Comparison of ENCODE assay signal across 17 mouse cellular contexts in genomic region chr11:105759413-105759812, GRCm38 (mm10).
DNase-seq lines count a peak whose midpoint lies in the region; ATAC-seq and TF ChIP-seq lines count a peak whose summit lies in the region.
"Had no signal": no experiment of that assay in that cellular context is flagged by ENCODE, and none has a peak within 500 bp of the region (broad histone marks: within the 10 kb centered on the region; RNA-seq: fewer than 3 reads in every experiment).

No protein-coding gene starts in this region.

- no peak for TF ChIP-seq CTCF in brain, embryonic 14.5 days (IDR thresholded peaks at IDR 0.05; ENCODE audit: borderline replicate concordance, extremely low read depth, insufficient read depth, insufficient read length)
- TF ChIP-seq CTCF in forebrain, postnatal 0 days (IDR thresholded peaks at IDR 0.05; ENCODE audit: low read depth): no peak

- peak; percentile 85 for DNase-seq in brain, embryonic 14.5 days (ENCODE audit: low read depth)
- DNase-seq in embryo, embryonic 10.5 days (ENCODE audit: low spot score): peak; percentile 74
- DNase-seq in forebrain, postnatal 0 days: peak; percentile 17
- DNase-seq in limb, embryonic 14.5 days (ENCODE audit: low spot score): no peak
- DNase-seq in kidney, postnatal 14 days: no peak
- DNase-seq in right cerebral cortex, postnatal 25 days: no peak
- DNase-seq: cerebellum, postnatal 14 days; gastrocnemius, postnatal 25 days; kidney, postnatal 36 days; liver, embryonic 13.5 days; lung, postnatal 14 days had no signal

- H3K27ac ChIP-seq in forebrain, postnatal 0 days (ENCODE audit: low read depth, low read length): no peak overlapping the region
- no peak overlapping the region for H3K27ac ChIP-seq in limb, embryonic 14.5 days (replicated peaks; ENCODE audit: low read depth, low read length)
- no peak overlapping the region for H3K27ac ChIP-seq in kidney, embryonic 14.5 days (ENCODE audit: low read depth, low read length)
- H3K27ac ChIP-seq: liver, embryonic 13.5 days had no signal

- no peaks in the 10 kb centered on the region for H3K9me3 ChIP-seq in forebrain, postnatal 0 days (ENCODE audit: low read length)
- no peaks in the 10 kb centered on the region for H3K9me3 ChIP-seq in limb, embryonic 14.5 days (ENCODE audit: control insufficient read depth, low read length)
- no peaks in the 10 kb centered on the region for H3K9me3 ChIP-seq in kidney, embryonic 14.5 days (ENCODE audit: control insufficient read depth, low read length)
- H3K9me3 ChIP-seq: heart, embryonic 13.5 days; liver, embryonic 13.5 days had no signal

- WGBS in forebrain, postnatal 0 days: 6% methylated on average over 2 of the region's 2 CpGs
- WGBS in limb, embryonic 14.5 days: 63% methylated on average over 2 of the region's 2 CpGs
- WGBS in kidney, embryonic 14.5 days: 76% methylated on average over 2 of the region's 2 CpGs

- H3K4me1 ChIP-seq in forebrain, postnatal 0 days (ENCODE audit: insufficient read depth): no peaks in the 10 kb centered on the region
- H3K4me1 ChIP-seq in limb, embryonic 14.5 days (ENCODE audit: control insufficient read depth, insufficient read depth, low read length): peaks cover 10% of the 10 kb centered on the region; the same call in 1 of the 2 replicates
- no peaks in the 10 kb centered on the region for H3K4me1 ChIP-seq in kidney, embryonic 14.5 days (ENCODE audit: control insufficient read depth, insufficient read depth, low read length)
- H3K4me1 ChIP-seq: liver, embryonic 13.5 days had no signal

- H3K9ac ChIP-seq in forebrain, postnatal 0 days: no peak overlapping the region
- H3K9ac ChIP-seq in limb, embryonic 14.5 days (ENCODE audit: low read depth, low read length, severe bottlenecking): no peak overlapping the region
- no peak overlapping the region for H3K9ac ChIP-seq in kidney, embryonic 14.5 days (ENCODE audit: low read depth, low read length)
- H3K9ac ChIP-seq: heart, embryonic 13.5 days; liver, embryonic 13.5 days had no signal

- H3K27me3 ChIP-seq in forebrain, postnatal 0 days (ENCODE audit: insufficient read depth, low read length): no peaks in the 10 kb centered on the region
- no peaks in the 10 kb centered on the region for H3K27me3 ChIP-seq in limb, embryonic 14.5 days (ENCODE audit: control insufficient read depth, insufficient read depth, low read length)
- H3K27me3 ChIP-seq in kidney, embryonic 14.5 days (ENCODE audit: control insufficient read depth, insufficient read depth, low read length): no peaks in the 10 kb centered on the region
- H3K27me3 ChIP-seq: CH12.LX; heart, embryonic 13.5 days; liver, embryonic 13.5 days; Patski had no signal

- H3K4me2 ChIP-seq in forebrain, postnatal 0 days (ENCODE audit: low read depth): no peak overlapping the region
- H3K4me2 ChIP-seq in limb, embryonic 14.5 days (replicated peaks; ENCODE audit: low read depth, low read length, severe bottlenecking): 0 out of 2 replicates have a peak overlapping the region, but pooled peaks have one; percentile 4
- H3K4me2 ChIP-seq in kidney, embryonic 14.5 days (replicated peaks; ENCODE audit: low read depth, low read length): no peak overlapping the region
- H3K4me2 ChIP-seq: heart, embryonic 13.5 days; liver, embryonic 13.5 days had no signal

- ATAC-seq in forebrain, postnatal 0 days: peak; percentile 66
- no peak for ATAC-seq in limb, embryonic 14.5 days (ENCODE audit: low FRiP score, low read depth)
- ATAC-seq in kidney, embryonic 14.5 days (ENCODE audit: low FRiP score, low TSS enrichment): no peak
- ATAC-seq: inflammation-experienced regulatory T-cells, adult 6 months; Patski had no signal

- no peak overlapping the region for H3K4me3 ChIP-seq in forebrain, postnatal 0 days (ENCODE audit: low read depth, low read length)
- H3K4me3 ChIP-seq in limb, embryonic 14.5 days (replicated peaks; ENCODE audit: low read length): no peak overlapping the region
- H3K4me3 ChIP-seq in kidney, embryonic 14.5 days (ENCODE audit: low read length): no peak overlapping the region
- H3K4me3 ChIP-seq: heart, embryonic 13.5 days; left cerebral cortex, adult 2 months; liver, embryonic 13.5 days had no signal

- H3K36me3 ChIP-seq in forebrain, postnatal 0 days (ENCODE audit: insufficient read depth): no peaks in the 10 kb centered on the region
- H3K36me3 ChIP-seq in limb, embryonic 14.5 days (ENCODE audit: control insufficient read depth, insufficient read depth, low read length): no peaks in the 10 kb centered on the region
- H3K36me3 ChIP-seq in kidney, embryonic 14.5 days (ENCODE audit: control insufficient read depth, insufficient read depth, low read length): no peaks in the 10 kb centered on the region
- H3K36me3 ChIP-seq: heart, embryonic 13.5 days; liver, embryonic 13.5 days had no signal

- TF ChIP-seq POLR2A in brain, embryonic 14.5 days (IDR thresholded peaks at IDR 0.05; ENCODE audit: borderline replicate concordance, extremely low read depth, insufficient read depth, insufficient read length, poor library complexity, severe bottlenecking): no peak
- TF ChIP-seq POLR2A in limb, embryonic 14.5 days (IDR thresholded peaks at IDR 0.05; ENCODE audit: borderline replicate concordance, extremely low read depth, insufficient read depth, insufficient read length): no peak

Comparison
In these comparisons a context has a peak if more than half of its experiments do, and no peak if none do; other contexts are left out.
1. DNase-seq: peak in brain, embryonic 14.5 days (single experiment), embryo, embryonic 10.5 days (single experiment) and forebrain, postnatal 0 days (single experiment); none in limb, embryonic 14.5 days (single experiment), kidney, postnatal 14 days (single experiment) and right cerebral cortex, postnatal 25 days (single experiment).